Mouse (Mus musculus): Measurements from ENCODE around the gene Ola1. TPM values are rescaled to one million over a fixed set of nuclear protein-coding genes. Genes with fewer than 3 reads are reported as not detected.
A peak's percentile ranks its signal among the peaks of the same experiment; 100 is the strongest.

Gene Ola1
- total RNA-seq (2022) = 10 to 100 TPM; 49.7 to 61.4 (median 53.0) TPM

- no peak for DNase-seq (ENCODE audit: low spot score in 2 of 2)
These were observed at the start of gene Ola1 for GRCm38 (mm10) chr2:73218913-73219312. Gene Ola1, minus strand, starts transcription at chr2:73218924.

GRCm38 (mm10) chr2:73268281-73268680 is 49.6 kb upstream of the Ola1 start:
- no peak for DNase-seq (ENCODE audit: low spot score in 2 of 2)

GRCm38 (mm10) chr2:73267818-73268217 is 49.1 kb upstream of the Ola1 start:
- DNase-seq (ENCODE audit: low spot score in 2 of 2) = no peak

GRCm38 (mm10) chr2:73267231-73267630 is 48.5 kb upstream of the Ola1 start:
- no peak for DNase-seq (ENCODE audit: low spot score in 2 of 2)

GRCm38 (mm10) chr2:73266623-73267022 is 47.9 kb upstream of the Ola1 start:
- no peak for DNase-seq (ENCODE audit: low spot score in 2 of 2)

- no peak for DNase-seq (ENCODE audit: low spot score in 2 of 2)
These were observed 47.3 kb upstream of the Ola1 start for GRCm38 (mm10) chr2:73266011-73266410.

GRCm38 (mm10) chr2:73264611-73265195 is 46.0 kb upstream of the Ola1 start:
- no peak for DNase-seq (ENCODE audit: low spot score in 2 of 2)

- DNase-seq (ENCODE audit: low spot score in 2 of 2) = no peak
These were observed 45.3 kb upstream of the Ola1 start for GRCm38 (mm10) chr2:73263794-73264610.

- DNase-seq (ENCODE audit: low spot score in 2 of 2) = no peak
These were observed 44.5 kb upstream of the Ola1 start for GRCm38 (mm10) chr2:73263172-73263765.

- DNase-seq (ENCODE audit: low spot score in 2 of 2) = no peak
These were observed 30.0 kb upstream of the Ola1 start for GRCm38 (mm10) chr2:73248701-73249100.

- DNase-seq (ENCODE audit: low spot score in 2 of 2) = no peak
These were observed 22.6 kb upstream of the Ola1 start for GRCm38 (mm10) chr2:73241299-73241698.

GRCm38 (mm10) chr2:73231081-73231480 is 12.4 kb upstream of the Ola1 start:
- no peak for DNase-seq (ENCODE audit: low spot score in 2 of 2)

- DNase-seq (ENCODE audit: low spot score in 2 of 2) = peak; percentile 90 to 92
These were observed 4.7 kb downstream of the Ola1 start for GRCm38 (mm10) chr2:73213871-73214659.

- DNase-seq (ENCODE audit: low spot score in 2 of 2) = no peak
These were observed 5.2 kb downstream of the Ola1 start for GRCm38 (mm10) chr2:73213539-73213870.

- no peak for DNase-seq (ENCODE audit: low spot score in 2 of 2)
These were observed 14.4 kb downstream of the Ola1 start for GRCm38 (mm10) chr2:73204328-73204727.

- no peak for DNase-seq (ENCODE audit: low spot score in 2 of 2)
These were observed 30.2 kb downstream of the Ola1 start for GRCm38 (mm10) chr2:73188488-73188887.

GRCm38 (mm10) chr2:73185185-73185584 is 33.5 kb downstream of the Ola1 start:
- DNase-seq (ENCODE audit: low spot score in 2 of 2) = no peak

GRCm38 (mm10) chr2:73169496-73169895 is 49.2 kb downstream of the Ola1 start:
- DNase-seq (ENCODE audit: low spot score in 2 of 2) = no peak

GRCm38 (mm10) chr2:73167126-73167525 is 51.6 kb downstream of the Ola1 start:
- DNase-seq (ENCODE audit: low spot score in 2 of 2) = peak; percentile 15 to 16

- DNase-seq (ENCODE audit: low spot score in 2 of 2) = no peak
These were observed 54.1 kb downstream of the Ola1 start for GRCm38 (mm10) chr2:73164666-73165065.

GRCm38 (mm10) chr2:73160772-73161171 is 58.0 kb downstream of the Ola1 start:
- no peak for DNase-seq (ENCODE audit: low spot score in 2 of 2)

GRCm38 (mm10) chr2:73157202-73157601 is 61.5 kb downstream of the Ola1 start:
- DNase-seq (ENCODE audit: low spot score in 2 of 2) = no peak

Measured in gastrocnemius, adult 8-10 months (tissue).